Mouse (Mus musculus) neural tube, embryonic 14.5 days (tissue): ENCODE data around the gene Exosc5. TPM values are rescaled to one million over a fixed set of nuclear protein-coding genes. Genes with fewer than 3 reads are reported as not detected.

Source experiments
- ATAC-seq: fragments of 200-750 bp; cut with Nextera tagmentation; 2 replicates; pipeline ENCODE4 v1.8.0; 2017; ENCODE audit warnings: low read depth, mild to moderate bottlenecking, moderate TSS enrichment, moderate library complexity
- H3K27ac ChIP-seq: fragments of 300-500 bp; sonication (generic); 2 replicates; pipeline ENCODE4 v1.5.1; 2014; ENCODE audit warnings: low read depth, mild to moderate bottlenecking, control low read depth, low read length, moderate library complexity, mixed read lengths
- H3K27me3 ChIP-seq: fragments of 300-500 bp; sonication (generic); 2 replicates; pipeline ENCODE4 v1.6.1; 2014; ENCODE audit warnings: low read length; ENCODE audit not compliant: control insufficient read depth, insufficient read depth
- H3K36me3 ChIP-seq: fragments of 300-500 bp; sonication (generic); 2 replicates; pipeline ENCODE4 v1.6.1; 2014; ENCODE audit warnings: low read length, mixed read lengths; ENCODE audit not compliant: control insufficient read depth, insufficient read depth
- H3K4me1 ChIP-seq: fragments of 300-500 bp; sonication (generic); 2 replicates; pipeline ENCODE4 v1.6.1; 2014; ENCODE audit warnings: low read length; ENCODE audit not compliant: control insufficient read depth, insufficient read depth
- H3K4me2 ChIP-seq: fragments of 300-500 bp; sonication (generic); 2 replicates; pipeline ENCODE4 v1.6.1; 2014; ENCODE audit warnings: mild to moderate bottlenecking, low read depth, low read length, control low read depth
- H3K4me3 ChIP-seq: fragments of 300-500 bp; sonication (generic); 2 replicates; pipeline ENCODE4 v1.5.1; 2014; ENCODE audit warnings: low read depth, low read length, control low read depth, mixed read lengths
- H3K9ac ChIP-seq: fragments of 300-500 bp; sonication (generic); replicated peaks from 2 replicates; pipeline ENCODE4 v1.6.1; 2014; ENCODE audit warnings: low read depth, mild to moderate bottlenecking, control low read depth, low read length, mixed read lengths
- H3K9me3 ChIP-seq: fragments of 300-500 bp; sonication (generic); 2 replicates; pipeline ENCODE4 v1.6.1; 2016; ENCODE audit warnings: low read length; ENCODE audit not compliant: control insufficient read depth
- WGBS: fragments of 180-500 bp; shearing (Covaris S2); extraction: QIAGEN DNeasy Blood & Tissue Kit; methylation state at CpG from one replicate; pipeline ENCODE4 v1.1.7; 2014; 5-methylcytosine and 5-hydroxymethylcytosine counted together
- polyA plus RNA-seq: library from polyadenylated mRNA; unstranded; fragments of >200 nt; fragmentation: Nextera tagmentation; extraction: Ambion mirVana; gene quantifications from 2 replicates; pipeline ENCODE4 v1.2.1, GENCODE M21; 2014

Exosc5 gene
- polyA plus RNA-seq, 1 experiment from 2014 or later: 40.2 TPM

GRCm38 (mm10) chr7:25704716-25705364 is 45.9 kb downstream of the Exosc5 start:
- H3K27ac ChIP-seq: no peak overlapping the region
- no peaks in the 10 kb centered on the region for H3K9me3 ChIP-seq
- H3K9ac ChIP-seq: peak overlapping the region; percentile 42
- peak overlapping the region; percentile 57 for H3K4me2 ChIP-seq
- peak; percentile 70 for ATAC-seq
- peak overlapping the region; percentile 29 for H3K4me3 ChIP-seq
- 3% methylated on average over 36 of the region's 37 CpGs for WGBS
- H3K27me3 ChIP-seq: no peaks in the 10 kb centered on the region
- no peaks in the 10 kb centered on the region for H3K4me1 ChIP-seq
- no peaks in the 10 kb centered on the region for H3K36me3 ChIP-seq

GRCm38 (mm10) chr7:25705801-25706251 is 46.9 kb downstream of the Exosc5 start:
- Histone ChIP-seq H3K4me1 (peaks cover 8% of the 10 kb centered on the region; the same call in 1 of the 2 replicates), H3K4me3 (no peak overlapping the region), H3K27me3 (no peaks in the 10 kb centered on the region), H3K9ac (no peak overlapping the region), H3K4me2 (no peak overlapping the region), H3K9me3 (no peaks in the 10 kb centered on the region), H3K36me3 (no peaks in the 10 kb centered on the region), H3K27ac (no peak overlapping the region)
- no peak for ATAC-seq
- 71% methylated on average over 6 of the region's 6 CpGs for WGBS

GRCm38 (mm10) chr7:25706578-25707170 is 47.7 kb downstream of the Exosc5 start:
- H3K4me1 ChIP-seq: peaks cover 10% of the 10 kb centered on the region; the same call in 1 of the 2 replicates
- no peak overlapping the region for H3K4me3 ChIP-seq
- H3K27ac ChIP-seq: no peak overlapping the region
- no peak for ATAC-seq
- no peaks in the 10 kb centered on the region for H3K9me3 ChIP-seq
- H3K27me3 ChIP-seq: no peaks in the 10 kb centered on the region
- WGBS: 56% methylated on average over 7 of the region's 7 CpGs
- no peaks in the 10 kb centered on the region for H3K36me3 ChIP-seq
- H3K4me2 ChIP-seq: no peak overlapping the region
- H3K9ac ChIP-seq: no peak overlapping the region

GRCm38 (mm10) chr7:25707581-25708292 is 48.8 kb downstream of the Exosc5 start:
- no peak for ATAC-seq
- no peak overlapping the region for H3K9ac ChIP-seq
- H3K4me3 ChIP-seq: no peak overlapping the region
- peaks cover under 1% of the 10 kb centered on the region; the same call in 1 of the 2 replicates for H3K36me3 ChIP-seq
- WGBS: 67% methylated on average over 14 of the region's 15 CpGs
- no peaks in the 10 kb centered on the region for H3K27me3 ChIP-seq
- no peak overlapping the region for H3K27ac ChIP-seq
- no peaks in the 10 kb centered on the region for H3K9me3 ChIP-seq
- no peak overlapping the region for H3K4me2 ChIP-seq
- peaks cover 15% of the 10 kb centered on the region; the same call in 1 of the 2 replicates for H3K4me1 ChIP-seq

- 17% methylated on average over 12 of the region's 12 CpGs for WGBS
- Histone ChIP-seq H3K27ac (no peak overlapping the region), H3K4me2 (no peak overlapping the region), H3K9ac (peak overlapping the region; percentile 25; the same call in 1 of the 2 replicates), H3K4me3 (no peak overlapping the region), H3K36me3 (peaks cover 20% of the 10 kb centered on the region; the same call in 1 of the 2 replicates), H3K9me3 (no peaks in the 10 kb centered on the region), H3K4me1 (peaks cover 15% of the 10 kb centered on the region; the same call in 1 of the 2 replicates), H3K27me3 (no peaks in the 10 kb centered on the region)
- ATAC-seq: no peak
Measured at GRCm38 (mm10) chr7:25709961-25710360, 51.0 kb downstream of the Exosc5 start.

- Histone ChIP-seq H3K27ac (peak overlapping the region; percentile 28; the same call in 1 of the 2 replicates), H3K4me3 (no peak overlapping the region), H3K9ac (peak overlapping the region; percentile 25; the same call in 1 of the 2 replicates), H3K27me3 (no peaks in the 10 kb centered on the region), H3K9me3 (no peaks in the 10 kb centered on the region), H3K36me3 (peaks cover 26% of the 10 kb centered on the region; the same call in 1 of the 2 replicates), H3K4me1 (peaks cover 15% of the 10 kb centered on the region; the same call in 1 of the 2 replicates), H3K4me2 (no peak overlapping the region)
- 19% methylated on average over 6 of the region's 7 CpGs for WGBS
- peak; percentile 49 for ATAC-seq
Measured at GRCm38 (mm10) chr7:25710519-25711130, 51.7 kb downstream of the Exosc5 start.

GRCm38 (mm10) chr7:25711165-25711564 is 52.2 kb downstream of the Exosc5 start:
- ATAC-seq: no peak
- H3K36me3 ChIP-seq: peaks cover 27% of the 10 kb centered on the region; the same call in 1 of the 2 replicates
- H3K9me3 ChIP-seq: no peaks in the 10 kb centered on the region
- H3K27me3 ChIP-seq: no peaks in the 10 kb centered on the region
- 66% methylated on average over 5 of the region's 5 CpGs for WGBS
- no peak overlapping the region for H3K9ac ChIP-seq
- H3K4me3 ChIP-seq: no peak overlapping the region
- peaks cover 15% of the 10 kb centered on the region; the same call in 1 of the 2 replicates for H3K4me1 ChIP-seq
- no peak overlapping the region for H3K27ac ChIP-seq
- H3K4me2 ChIP-seq: no peak overlapping the region

- Histone ChIP-seq H3K27ac (no peak overlapping the region), H3K27me3 (no peaks in the 10 kb centered on the region), H3K36me3 (peaks cover 27% of the 10 kb centered on the region; the same call in 1 of the 2 replicates), H3K9ac (no peak overlapping the region), H3K9me3 (no peaks in the 10 kb centered on the region), H3K4me2 (no peak overlapping the region), H3K4me1 (peaks cover 15% of the 10 kb centered on the region; the same call in 1 of the 2 replicates), H3K4me3 (no peak overlapping the region)
- 23% methylated on average over 7 of the region's 7 CpGs for WGBS
- ATAC-seq: 0 out of 2 replicates have a peak, but pooled peaks have one; percentile 4
Measured at GRCm38 (mm10) chr7:25711731-25712197, 52.8 kb downstream of the Exosc5 start.
